Mouse (Mus musculus) granulocyte monocyte progenitor cell, adult 5-6 weeks (primary cell): Measurements from ENCODE around the gene Gm10135. TPM values are rescaled to one million over a fixed set of nuclear protein-coding genes. Genes with fewer than 3 reads are reported as not detected.
A peak's percentile ranks its signal among the peaks of the same experiment; 100 is the strongest.
"Not testable (repeated sequence)": the region's sequence is repeated elsewhere in the genome, so short reads cannot be mapped to it uniquely, and the experiment has no call there.

Experiments used
- ATAC-seq: replicated peaks from 2 replicates; pipeline ENCODE4 v1.8.0; 2016; ENCODE audit warnings: mild to moderate bottlenecking, moderate TSS enrichment, inconsistent platforms; ENCODE audit not compliant: poor library complexity, severe bottlenecking
- total RNA-seq, 2 experiments: library from RNA; stranded (forward) in 1 of 2; stranded (reverse) in 1 of 2; fragments of 200-712, 200-1000 nt in 1 of 2; fragments of >200 nt in 1 of 2; fragmentation: Nextera tagmentation in 1 of 2; gene quantifications; 2 replicates each; pipeline ENCODE4 v1.2.3; 2014 to 2017

Gene Gm10135
- total RNA-seq (2014; fragmentation: Nextera tagmentation) (not detected in 2 replicates), total RNA-seq (2017) (not detected in 2 replicates)

GRCm38 (mm10) chr5:72974602-72975001, at the start of gene Gm10135:
Gene Gm10135 (minus strand): TSS chr5:72974702.
- ATAC-seq = no peak

GRCm38 (mm10) chr5:73023801-73024200, 49.3 kb upstream of the Gm10135 start:
- ATAC-seq = no peak

- no peak for ATAC-seq
Observed at GRCm38 (mm10) chr5:73014745-73015144, 40.2 kb upstream of the Gm10135 start.

- peak; percentile 62 for ATAC-seq
Observed at GRCm38 (mm10) chr5:73013611-73014287, 39.2 kb upstream of the Gm10135 start.

- ATAC-seq = not testable (repeated sequence)
Observed at GRCm38 (mm10) chr5:73012884-73013610, 38.5 kb upstream of the Gm10135 start.

- ATAC-seq = 0 out of 2 replicates have a peak, but pooled peaks have one; percentile 9
Observed at GRCm38 (mm10) chr5:73011806-73012205, 37.3 kb upstream of the Gm10135 start.

GRCm38 (mm10) chr5:73008230-73008629, 33.7 kb upstream of the Gm10135 start:
- ATAC-seq = peak; percentile 75

- ATAC-seq = no peak
Observed at GRCm38 (mm10) chr5:73007582-73007959, 33.1 kb upstream of the Gm10135 start.

- ATAC-seq = peak; percentile 54
Observed at GRCm38 (mm10) chr5:73006784-73007581, 32.5 kb upstream of the Gm10135 start, which contains the start of gene Slc10a4. Gene Slc10a4 (plus strand): TSS chr5:73006883.

GRCm38 (mm10) chr5:73004046-73004445, 29.5 kb upstream of the Gm10135 start:
- ATAC-seq = no peak

- ATAC-seq = not testable (repeated sequence)
Observed at GRCm38 (mm10) chr5:72998546-72998945, 24.0 kb upstream of the Gm10135 start.

GRCm38 (mm10) chr5:72995379-72995778, 20.9 kb upstream of the Gm10135 start:
- ATAC-seq = no peak

GRCm38 (mm10) chr5:72994928-72995327, 20.4 kb upstream of the Gm10135 start:
- ATAC-seq = no peak

- ATAC-seq = no peak
Observed at GRCm38 (mm10) chr5:72994424-72994823, 19.9 kb upstream of the Gm10135 start.

- no peak for ATAC-seq
Observed at GRCm38 (mm10) chr5:72992474-72992873, 18.0 kb upstream of the Gm10135 start.

- ATAC-seq = no peak
Observed at GRCm38 (mm10) chr5:72989756-72990155, 15.3 kb upstream of the Gm10135 start.

GRCm38 (mm10) chr5:72987786-72988185, 13.3 kb upstream of the Gm10135 start:
- no peak for ATAC-seq

GRCm38 (mm10) chr5:72984091-72984490, 9.6 kb upstream of the Gm10135 start:
- ATAC-seq = peak; percentile 72

- ATAC-seq = no peak
Observed at GRCm38 (mm10) chr5:72976539-72976938, 2.0 kb upstream of the Gm10135 start.

GRCm38 (mm10) chr5:72975996-72976395, 1.5 kb upstream of the Gm10135 start:
- ATAC-seq = peak; percentile 59; the same call in 1 of the 2 replicates

GRCm38 (mm10) chr5:72972934-72973333, 1.6 kb downstream of the Gm10135 start:
- no peak for ATAC-seq
